Mouse (Mus musculus): ENCODE measurements around the gene Agbl2. TPM values are rescaled to one million over a fixed set of nuclear protein-coding genes. Genes with fewer than 3 reads are reported as not detected.

Gene Agbl2
- polyA plus RNA-seq, 1 experiment: 2.2 TPM

- Histone ChIP-seq H3K4me3 (ENCODE audit: low read depth, low read length) (peak overlapping the region; percentile 57), H3K9ac (ENCODE audit: low read depth, poor library complexity, severe bottlenecking) (peak overlapping the region; percentile 81), H3K27ac (ENCODE audit: insufficient read depth, low read length) (peak overlapping the region; percentile 79), H3K36me3 (ENCODE audit: control insufficient read depth, insufficient read depth, low read length, poor library complexity, severe bottlenecking) (peaks cover 18% of the 10 kb centered on the region), H3K27me3 (ENCODE audit: control insufficient read depth, insufficient read depth, low read length, poor library complexity, severe bottlenecking) (no peaks in the 10 kb centered on the region), H3K9me3 (replicated peaks; ENCODE audit: control insufficient read depth, insufficient read depth, low read length, poor library complexity, severe bottlenecking) (no peaks in the 10 kb centered on the region), H3K4me1 (ENCODE audit: control insufficient read depth, insufficient read depth, low read length) (no peaks in the 10 kb centered on the region)
- TF ChIP-seq EP300 (IDR thresholded peaks at IDR 0.05; ENCODE audit: insufficient read depth, low read depth, low read length): no peak
- no peak for TF ChIP-seq POLR2A (IDR thresholded peaks at IDR 0.05; ENCODE audit: insufficient read depth, low read length)
- no peak for TF ChIP-seq CTCF (IDR thresholded peaks at IDR 0.05; ENCODE audit: low read depth, low read length)
These were observed 64.0 kb downstream of the Agbl2 start for GRCm38 (mm10) chr2:90846597-90846954.

GRCm38 (mm10) chr2:90846955-90847680, 64.6 kb downstream of the Agbl2 start, which contains the start of gene Mtch2:
Mtch2 (plus strand) TSS chr2:90847155.
- Histone ChIP-seq H3K27ac (ENCODE audit: insufficient read depth, low read length) (peak within 1 kb of the TSS; percentile 79), H3K4me1 (ENCODE audit: control insufficient read depth, insufficient read depth, low read length) (no peaks in the 10 kb centered on the region), H3K9me3 (replicated peaks; ENCODE audit: control insufficient read depth, insufficient read depth, low read length, poor library complexity, severe bottlenecking) (no peaks in the 10 kb centered on the region), H3K36me3 (ENCODE audit: control insufficient read depth, insufficient read depth, low read length, poor library complexity, severe bottlenecking) (peaks cover 23% of the 10 kb centered on the region), H3K9ac (ENCODE audit: low read depth, poor library complexity, severe bottlenecking) (peak within 1 kb of the TSS; percentile 89), H3K4me3 (ENCODE audit: low read depth, low read length) (peak within 1 kb of the TSS; percentile 86), H3K27me3 (ENCODE audit: control insufficient read depth, insufficient read depth, low read length, poor library complexity, severe bottlenecking) (no peaks in the 10 kb centered on the region)
- TF ChIP-seq EP300 (IDR thresholded peaks at IDR 0.05; ENCODE audit: insufficient read depth, low read depth, low read length): peak; percentile 49; the same call in 1 of the 2 replicates
- no peak for TF ChIP-seq CTCF (IDR thresholded peaks at IDR 0.05; ENCODE audit: low read depth, low read length)
- TF ChIP-seq POLR2A (IDR thresholded peaks at IDR 0.05; ENCODE audit: insufficient read depth, low read length): peak; percentile 93

GRCm38 (mm10) chr2:90847681-90848050, 65.1 kb downstream of the Agbl2 start:
- Histone ChIP-seq H3K27me3 (ENCODE audit: control insufficient read depth, insufficient read depth, low read length, poor library complexity, severe bottlenecking) (no peaks in the 10 kb centered on the region), H3K9me3 (replicated peaks; ENCODE audit: control insufficient read depth, insufficient read depth, low read length, poor library complexity, severe bottlenecking) (no peaks in the 10 kb centered on the region), H3K4me3 (ENCODE audit: low read depth, low read length) (peak overlapping the region; percentile 86), H3K27ac (ENCODE audit: insufficient read depth, low read length) (peak overlapping the region; percentile 23; the same call in 1 of the 2 replicates), H3K36me3 (ENCODE audit: control insufficient read depth, insufficient read depth, low read length, poor library complexity, severe bottlenecking) (peaks cover 29% of the 10 kb centered on the region), H3K9ac (ENCODE audit: low read depth, poor library complexity, severe bottlenecking) (peak overlapping the region; percentile 89), H3K4me1 (ENCODE audit: control insufficient read depth, insufficient read depth, low read length) (no peaks in the 10 kb centered on the region)
- no peak for TF ChIP-seq CTCF (IDR thresholded peaks at IDR 0.05; ENCODE audit: low read depth, low read length)
- no peak for TF ChIP-seq EP300 (IDR thresholded peaks at IDR 0.05; ENCODE audit: insufficient read depth, low read depth, low read length)
- TF ChIP-seq POLR2A (IDR thresholded peaks at IDR 0.05; ENCODE audit: insufficient read depth, low read length): no peak

- Histone ChIP-seq H3K4me1 (ENCODE audit: control insufficient read depth, insufficient read depth, low read length) (no peaks in the 10 kb centered on the region), H3K9me3 (replicated peaks; ENCODE audit: control insufficient read depth, insufficient read depth, low read length, poor library complexity, severe bottlenecking) (no peaks in the 10 kb centered on the region), H3K9ac (ENCODE audit: low read depth, poor library complexity, severe bottlenecking) (peak overlapping the region; percentile 89; the same call in 1 of the 2 replicates), H3K36me3 (ENCODE audit: control insufficient read depth, insufficient read depth, low read length, poor library complexity, severe bottlenecking) (peaks cover 34% of the 10 kb centered on the region), H3K27me3 (ENCODE audit: control insufficient read depth, insufficient read depth, low read length, poor library complexity, severe bottlenecking) (no peaks in the 10 kb centered on the region), H3K4me3 (ENCODE audit: low read depth, low read length) (no peak overlapping the region), H3K27ac (ENCODE audit: insufficient read depth, low read length) (no peak overlapping the region)
- TF ChIP-seq POLR2A (IDR thresholded peaks at IDR 0.05; ENCODE audit: insufficient read depth, low read length): no peak
These were observed 65.8 kb downstream of the Agbl2 start for GRCm38 (mm10) chr2:90848331-90848730.

- TF ChIP-seq CTCF (IDR thresholded peaks at IDR 0.05; ENCODE audit: low read depth, low read length) (no peak), EP300 (IDR thresholded peaks at IDR 0.05; ENCODE audit: insufficient read depth, low read depth, low read length) (no peak), POLR2A (IDR thresholded peaks at IDR 0.05; ENCODE audit: insufficient read depth, low read length) (no peak)
- Histone ChIP-seq H3K36me3 (ENCODE audit: control insufficient read depth, insufficient read depth, low read length, poor library complexity, severe bottlenecking) (peaks cover 43% of the 10 kb centered on the region), H3K27ac (ENCODE audit: insufficient read depth, low read length) (no peak overlapping the region), H3K9me3 (replicated peaks; ENCODE audit: control insufficient read depth, insufficient read depth, low read length, poor library complexity, severe bottlenecking) (no peaks in the 10 kb centered on the region), H3K4me3 (ENCODE audit: low read depth, low read length) (no peak overlapping the region), H3K27me3 (ENCODE audit: control insufficient read depth, insufficient read depth, low read length, poor library complexity, severe bottlenecking) (no peaks in the 10 kb centered on the region), H3K4me1 (ENCODE audit: control insufficient read depth, insufficient read depth, low read length) (no peaks in the 10 kb centered on the region), H3K9ac (ENCODE audit: low read depth, poor library complexity, severe bottlenecking) (no peak overlapping the region)
These were observed 67.9 kb downstream of the Agbl2 start for GRCm38 (mm10) chr2:90850401-90850800.

- peaks cover 68% of the 10 kb centered on the region for H3K36me3 ChIP-seq (ENCODE audit: control insufficient read depth, insufficient read depth, low read length, poor library complexity, severe bottlenecking)
- H3K4me3 ChIP-seq (ENCODE audit: low read depth, low read length): no peak overlapping the region
- H3K9me3 ChIP-seq (replicated peaks; ENCODE audit: control insufficient read depth, insufficient read depth, low read length, poor library complexity, severe bottlenecking): no peaks in the 10 kb centered on the region
- TF ChIP-seq EP300 (IDR thresholded peaks at IDR 0.05; ENCODE audit: insufficient read depth, low read depth, low read length) (no peak), CTCF (IDR thresholded peaks at IDR 0.05; ENCODE audit: low read depth, low read length) (no peak), POLR2A (IDR thresholded peaks at IDR 0.05; ENCODE audit: insufficient read depth, low read length) (no peak)
- no peak overlapping the region for H3K9ac ChIP-seq (ENCODE audit: low read depth, poor library complexity, severe bottlenecking)
- no peak overlapping the region for H3K27ac ChIP-seq (ENCODE audit: insufficient read depth, low read length)
- no peaks in the 10 kb centered on the region for H3K27me3 ChIP-seq (ENCODE audit: control insufficient read depth, insufficient read depth, low read length, poor library complexity, severe bottlenecking)
- no peaks in the 10 kb centered on the region for H3K4me1 ChIP-seq (ENCODE audit: control insufficient read depth, insufficient read depth, low read length)
These were observed 79.0 kb downstream of the Agbl2 start for GRCm38 (mm10) chr2:90861486-90861885.
